Mouse (Mus musculus): Measurements from ENCODE around the gene Lyve1.

GRCm38 (mm10) chr7:110823995-110824953, 38.8 kb downstream of the Lyve1 start:
- no peak for TF ChIP-seq CTCF (IDR thresholded peaks at IDR 0.05; ENCODE audit: borderline replicate concordance, control insufficient read depth, extremely low read depth, insufficient read depth, low read length, poor library complexity)
- TF ChIP-seq POLR2A (IDR thresholded peaks at IDR 0.05; ENCODE audit: control insufficient read depth, extremely low read depth, insufficient read depth, low read length, poor library complexity) = no peak
